Comparison of ENCODE assay signal across 8 mouse cellular contexts in genomic region chr10:93261981-93262499, GRCm38 (mm10). TPM values are rescaled to one million over a fixed set of nuclear protein-coding genes. Genes with fewer than 3 reads are reported as not detected.
A peak's percentile ranks its signal among the peaks of the same experiment; 100 is the strongest.
DNase-seq lines count a peak whose midpoint lies in the region; ATAC-seq and TF ChIP-seq lines count a peak whose summit lies in the region.

No protein-coding gene starts in this region.

- DNase-seq in layer of hippocampus, adult 2 months (ENCODE audit: low spot score in 2 of 2) = no peak
- DNase-seq in layer of hippocampus, adult 8-10 months (ENCODE audit: low spot score in 2 of 2) = no peak
- peak; percentile 76 for DNase-seq in lung, postnatal 36 days
- DNase-seq in stomach, postnatal 0 days (ENCODE audit: low spot score) = peak; percentile 69
- no peak for DNase-seq in adrenal gland, adult (ENCODE audit: inconsistent age in 2 of 2, low spot score in 1 of 2)
- DNase-seq in thymus, postnatal 0 days (ENCODE audit: low spot score) = no peak

- no peaks in the 10 kb centered on the region for H3K27me3 ChIP-seq in embryonic facial prominence, embryonic 12.5 days
- no peaks in the 10 kb centered on the region for H3K27me3 ChIP-seq in stomach, postnatal 0 days (ENCODE audit: control insufficient read depth, insufficient read depth, low read length)

- H3K9ac ChIP-seq in embryonic facial prominence, embryonic 12.5 days = no peak overlapping the region
- H3K9ac ChIP-seq in stomach, postnatal 0 days (ENCODE audit: low read length) = peak overlapping the region; percentile 31

- H3K27ac ChIP-seq in layer of hippocampus, adult 2 months = peak overlapping the region; percentile 83
- peak overlapping the region; percentile 56 for H3K27ac ChIP-seq in embryonic facial prominence, embryonic 12.5 days
- H3K27ac ChIP-seq in stomach, postnatal 0 days (replicated peaks) = peak overlapping the region; percentile 84

- no peak for TF ChIP-seq CTCF in layer of hippocampus, adult 2 months (conservative IDR thresholded peaks at IDR 0.05)
- TF ChIP-seq CTCF in stomach, postnatal 0 days (IDR thresholded peaks at IDR 0.05; ENCODE audit: low read depth) = no peak

- H3K4me1 ChIP-seq in embryonic facial prominence, embryonic 12.5 days = peaks cover 27% of the 10 kb centered on the region
- H3K4me1 ChIP-seq in stomach, postnatal 0 days (replicated peaks; ENCODE audit: control insufficient read depth, insufficient read depth) = peaks cover 9% of the 10 kb centered on the region

- peaks cover 35% of the 10 kb centered on the region for H3K36me3 ChIP-seq in embryonic facial prominence, embryonic 12.5 days
- peaks cover 6% of the 10 kb centered on the region; the same call in 1 of the 2 replicates for H3K36me3 ChIP-seq in stomach, postnatal 0 days (ENCODE audit: control insufficient read depth, insufficient read depth, low read length)

- no peak for TF ChIP-seq EP300 in stomach, postnatal 0 days (optimal IDR thresholded peaks at IDR 0.05)

- no peaks in the 10 kb centered on the region for H3K9me3 ChIP-seq in embryonic facial prominence, embryonic 12.5 days
- no peaks in the 10 kb centered on the region for H3K9me3 ChIP-seq in stomach, postnatal 0 days (ENCODE audit: control insufficient read depth, low read length)

- 16% methylated on average over 15 of the region's 15 CpGs for WGBS in embryonic facial prominence, embryonic 12.5 days
- WGBS in stomach, postnatal 0 days = 16% methylated on average over 15 of the region's 15 CpGs

- ATAC-seq in embryonic facial prominence, embryonic 12.5 days (ENCODE audit: insufficient number of reproducible peaks, insufficient read depth, low FRiP score, low TSS enrichment) = peak; percentile 55; the same call in 1 of the 2 replicates
- ATAC-seq in inflammation-experienced regulatory T-cells, adult 6 months = peak; percentile 49
- peak; percentile 85 for ATAC-seq in stomach, postnatal 0 days (ENCODE audit: low FRiP score, low TSS enrichment)

- H3K4me2 ChIP-seq in embryonic facial prominence, embryonic 12.5 days (replicated peaks) = peak overlapping the region; percentile 16
- H3K4me2 ChIP-seq in stomach, postnatal 0 days (replicated peaks; ENCODE audit: low read depth) = peak overlapping the region; percentile 42

- H3K4me3 ChIP-seq in layer of hippocampus, adult 2 months = peak overlapping the region; percentile 4; the same call in 1 of the 2 replicates
- H3K4me3 ChIP-seq in embryonic facial prominence, embryonic 12.5 days = no peak overlapping the region
- H3K4me3 ChIP-seq in stomach, postnatal 0 days (ENCODE audit: low read depth, low read length) = peak overlapping the region; percentile 8; the same call in 1 of the 2 replicates

RNA-seq across cellular contexts. Expression of gene Elk3, which starts 48.9 kb away (rescaled TPM):
- total RNA-seq in layer of hippocampus, adult 2 months (2021) = 1 to 10 TPM; 8.9 to 9.7 TPM
- 10 to 100 TPM in 2 of 4 experiments, 1 to 10 TPM in 2; 7.5 to 18.4 (median 12.0) TPM for total RNA-seq in layer of hippocampus, adult 8-10 months (2022)
- 37.6 and 38.4 TPM in 2 replicates for polyA plus RNA-seq in embryonic facial prominence, embryonic 12.5 days (2016; fragmentation: Nextera tagmentation; extraction: Ambion mirVana)
- polyA plus RNA-seq in inflammation-experienced regulatory T-cells, adult 6 months (2017; shearing (Covaris generic)) = 10 to 100 TPM; 36.0 to 50.7 (median 38.6) TPM
- 11.3 and 12.5 TPM in 2 replicates for polyA plus RNA-seq in stomach, postnatal 0 days (2015; fragmentation: Nextera tagmentation; extraction: Ambion mirVana)
- polyA plus RNA-seq in thymus, postnatal 0 days (2015; fragmentation: Nextera tagmentation; extraction: Ambion mirVana) = 18.2 and 19.1 TPM in 2 replicates

Comparison
In these comparisons a context has a peak if more than half of its experiments do, and no peak if none do; other contexts are left out.
1. DNase-seq: peak in lung, postnatal 36 days (single experiment) and stomach, postnatal 0 days (single experiment); none in layer of hippocampus, adult 2 months (0 of 2), layer of hippocampus, adult 8-10 months (0 of 2), adrenal gland, adult (0 of 2) and thymus, postnatal 0 days (single experiment).
2. Peak in every context shown above with its lines, with median percentiles within 50 percentile points of each other: H3K27ac ChIP-seq and ATAC-seq.